ENCODE assay signal across 14 mouse cellular contexts in genomic region chr2:49654606-49655005, GRCm38 (mm10). TPM values are rescaled to one million over a fixed set of nuclear protein-coding genes. Genes with fewer than 3 reads are reported as not detected.
DNase-seq lines count a peak whose midpoint lies in the region; ATAC-seq lines count a peak whose summit lies in the region.
"Had no signal": no experiment of that assay in that cellular context is flagged by ENCODE, and none has a peak within 500 bp of the region (broad histone marks: within the 10 kb centered on the region; RNA-seq: fewer than 3 reads in every experiment).

No protein-coding gene starts in this region.

- H3K36me3 ChIP-seq in hindbrain, embryonic 16.5 days (ENCODE audit: control insufficient read depth, insufficient read depth, low read length) = no peaks in the 10 kb centered on the region
- peaks cover 23% of the 10 kb centered on the region for H3K36me3 ChIP-seq in hindbrain, embryonic 10.5 days
- H3K36me3 ChIP-seq in neural tube, embryonic 15.5 days = no peaks in the 10 kb centered on the region
- no peaks in the 10 kb centered on the region for H3K36me3 ChIP-seq in liver, embryonic 12.5 days
- H3K36me3 ChIP-seq: liver, embryonic 15.5 days had no signal

- no peak overlapping the region for H3K9ac ChIP-seq in hindbrain, embryonic 16.5 days (ENCODE audit: low read depth, low read length)
- no peak overlapping the region for H3K9ac ChIP-seq in neural tube, embryonic 15.5 days (replicated peaks)
- no peak overlapping the region for H3K9ac ChIP-seq in liver, embryonic 12.5 days
- H3K9ac ChIP-seq: liver, embryonic 15.5 days had no signal

- peak; percentile 25; the same call in 1 of the 2 replicates for ATAC-seq in hindbrain, embryonic 16.5 days
- no peak for ATAC-seq in neural tube, embryonic 15.5 days (ENCODE audit: low FRiP score)
- no peak for ATAC-seq in liver, embryonic 12.5 days
- ATAC-seq: Patski had no signal

- DNase-seq in hindbrain, embryonic 10.5 days (ENCODE audit: low spot score) = no peak
- DNase-seq in neural tube, embryonic 10.5 days (ENCODE audit: extremely low spot score, low spot score) = peak; percentile 9
- peak; percentile 91 for DNase-seq in cerebellum, adult 9-10 months
- no peak for DNase-seq in yolk sac, embryonic 10.5 days (ENCODE audit: low spot score)
- DNase-seq: gastrocnemius, postnatal 36 days; lung, postnatal 4 days; retina, postnatal 1 day; spleen, adult 18-20 months had no signal

- no peak overlapping the region for H3K4me3 ChIP-seq in hindbrain, embryonic 16.5 days (ENCODE audit: low read length)
- H3K4me3 ChIP-seq in hindbrain, embryonic 10.5 days = no peak overlapping the region
- no peak overlapping the region for H3K4me3 ChIP-seq in neural tube, embryonic 15.5 days (replicated peaks)
- H3K4me3 ChIP-seq in liver, embryonic 12.5 days = no peak overlapping the region
- H3K4me3 ChIP-seq: liver, embryonic 15.5 days had no signal

- H3K27me3 ChIP-seq in hindbrain, embryonic 16.5 days (replicated peaks; ENCODE audit: control insufficient read depth, insufficient read depth, low read length) = no peaks in the 10 kb centered on the region
- H3K27me3 ChIP-seq in hindbrain, embryonic 10.5 days (ENCODE audit: insufficient read depth, poor library complexity, severe bottlenecking) = no peaks in the 10 kb centered on the region
- H3K27me3 ChIP-seq in neural tube, embryonic 15.5 days (replicated peaks) = no peaks in the 10 kb centered on the region
- H3K27me3 ChIP-seq in liver, embryonic 12.5 days (replicated peaks) = no peaks in the 10 kb centered on the region
- H3K27me3 ChIP-seq: liver, embryonic 15.5 days; Patski had no signal

- no peaks in the 10 kb centered on the region for H3K9me3 ChIP-seq in hindbrain, embryonic 16.5 days (ENCODE audit: control insufficient read depth, low read length)
- no peaks in the 10 kb centered on the region for H3K9me3 ChIP-seq in hindbrain, embryonic 10.5 days
- H3K9me3 ChIP-seq in neural tube, embryonic 15.5 days (replicated peaks) = no peaks in the 10 kb centered on the region
- no peaks in the 10 kb centered on the region for H3K9me3 ChIP-seq in liver, embryonic 12.5 days (replicated peaks)
- H3K9me3 ChIP-seq: liver, embryonic 15.5 days had no signal

- H3K4me2 ChIP-seq in hindbrain, embryonic 16.5 days (ENCODE audit: low read length) = no peak overlapping the region
- H3K4me2 ChIP-seq in neural tube, embryonic 15.5 days = no peak overlapping the region
- H3K4me2 ChIP-seq in liver, embryonic 12.5 days = no peak overlapping the region
- H3K4me2 ChIP-seq: liver, embryonic 15.5 days had no signal

- H3K27ac ChIP-seq in hindbrain, embryonic 16.5 days (ENCODE audit: low read depth, low read length) = no peak overlapping the region
- H3K27ac ChIP-seq in hindbrain, embryonic 10.5 days = no peak overlapping the region
- no peak overlapping the region for H3K27ac ChIP-seq in neural tube, embryonic 15.5 days (replicated peaks)
- no peak overlapping the region for H3K27ac ChIP-seq in liver, embryonic 12.5 days
- H3K27ac ChIP-seq: liver, embryonic 15.5 days; stomach, postnatal 0 days had no signal

- H3K4me1 ChIP-seq in hindbrain, embryonic 16.5 days (ENCODE audit: control insufficient read depth, insufficient read depth, low read depth, low read length) = peaks cover 32% of the 10 kb centered on the region
- H3K4me1 ChIP-seq in hindbrain, embryonic 10.5 days (replicated peaks) = peaks cover 18% of the 10 kb centered on the region
- H3K4me1 ChIP-seq in neural tube, embryonic 15.5 days = peaks cover 55% of the 10 kb centered on the region
- H3K4me1 ChIP-seq in liver, embryonic 12.5 days = no peaks in the 10 kb centered on the region
- H3K4me1 ChIP-seq: liver, embryonic 15.5 days had no signal

- WGBS in hindbrain, embryonic 16.5 days = 65% methylated on average over 10 of the region's 10 CpGs
- 91% methylated on average over 10 of the region's 10 CpGs for WGBS in hindbrain, embryonic 10.5 days
- 68% methylated on average over 10 of the region's 10 CpGs for WGBS in neural tube, embryonic 15.5 days
- 76% methylated on average over 10 of the region's 10 CpGs for WGBS in liver, embryonic 12.5 days (ENCODE audit: insufficient replicate concordance)

RNA-seq across cellular contexts. Expression of gene Kif5c, which starts 35.5 kb away (rescaled TPM):
- 168 and 173 TPM in 2 replicates for polyA plus RNA-seq in hindbrain, embryonic 16.5 days (2015; fragmentation: Nextera tagmentation; extraction: Ambion mirVana)
- polyA plus RNA-seq in hindbrain, embryonic 10.5 days (2016; fragmentation: Nextera tagmentation; extraction: Ambion mirVana) = 45.8 and 67.6 TPM in 2 replicates
- 152 and 181 TPM in 2 replicates for polyA plus RNA-seq in neural tube, embryonic 15.5 days (2015; fragmentation: Nextera tagmentation; extraction: Ambion mirVana)
- 0.20 and 0.21 TPM in 2 replicates for polyA plus RNA-seq in liver, embryonic 12.5 days (2016; fragmentation: Nextera tagmentation; extraction: Ambion mirVana)

Comparison
In these comparisons a context has a peak if more than half of its experiments do, and no peak if none do; other contexts are left out.
1. DNase-seq: peak in neural tube, embryonic 10.5 days (single experiment) and cerebellum, adult 9-10 months (single experiment); none in hindbrain, embryonic 10.5 days (single experiment) and yolk sac, embryonic 10.5 days (single experiment).
2. RNA of gene Kif5c, which starts 35.5 kb away (polyA plus RNA-seq): 152 to 181 TPM in neural tube, embryonic 15.5 days, 168 to 173 TPM in hindbrain, embryonic 16.5 days and 45.8 to 67.6 TPM in hindbrain, embryonic 10.5 days; 0.20 to 0.21 TPM in liver, embryonic 12.5 days; every median in the first group is over 10 times any median in the second.